Mouse (Mus musculus): ENCODE data around the gene Ptpre.

The Ptpre gene

GRCm38 (mm10) chr7:135722011-135722838 is 184.9 kb downstream of the Ptpre start:
- in situ Hi-C loops (cut with MseI, MboI): no loop called here

- in situ Hi-C loops (cut with MseI, MboI): no loop called here
These were observed 186.5 kb downstream of the Ptpre start for GRCm38 (mm10) chr7:135723672-135724341.

GRCm38 (mm10) chr7:135726707-135727106 is 189.4 kb downstream of the Ptpre start:
- in situ Hi-C loops (cut with MseI, MboI): no loop called here

- in situ Hi-C loops (cut with MseI, MboI): no loop called here
These were observed 190.8 kb downstream of the Ptpre start for GRCm38 (mm10) chr7:135728038-135728437.

- in situ Hi-C loops (cut with MseI, MboI): no loop called here
These were observed 197.1 kb downstream of the Ptpre start for GRCm38 (mm10) chr7:135734379-135734778.

- in situ Hi-C loops (cut with MseI, MboI): loop anchor here (5.0 kb wide), 1 partner anchor 53 kb away; no protein-coding TSS in a partner anchor
These were observed 197.8 kb downstream of the Ptpre start for GRCm38 (mm10) chr7:135734911-135735646.
